Mouse (Mus musculus) skeletal muscle tissue, adult 2 months (tissue): ENCODE results near the gene Engase.

Experiments
- DNase-seq: peaks from one replicate; pipeline ENCODE4 v3.0.0-alpha.2; 2012; ENCODE audit warnings: low read depth, low spot score

The Engase gene

DNA sequence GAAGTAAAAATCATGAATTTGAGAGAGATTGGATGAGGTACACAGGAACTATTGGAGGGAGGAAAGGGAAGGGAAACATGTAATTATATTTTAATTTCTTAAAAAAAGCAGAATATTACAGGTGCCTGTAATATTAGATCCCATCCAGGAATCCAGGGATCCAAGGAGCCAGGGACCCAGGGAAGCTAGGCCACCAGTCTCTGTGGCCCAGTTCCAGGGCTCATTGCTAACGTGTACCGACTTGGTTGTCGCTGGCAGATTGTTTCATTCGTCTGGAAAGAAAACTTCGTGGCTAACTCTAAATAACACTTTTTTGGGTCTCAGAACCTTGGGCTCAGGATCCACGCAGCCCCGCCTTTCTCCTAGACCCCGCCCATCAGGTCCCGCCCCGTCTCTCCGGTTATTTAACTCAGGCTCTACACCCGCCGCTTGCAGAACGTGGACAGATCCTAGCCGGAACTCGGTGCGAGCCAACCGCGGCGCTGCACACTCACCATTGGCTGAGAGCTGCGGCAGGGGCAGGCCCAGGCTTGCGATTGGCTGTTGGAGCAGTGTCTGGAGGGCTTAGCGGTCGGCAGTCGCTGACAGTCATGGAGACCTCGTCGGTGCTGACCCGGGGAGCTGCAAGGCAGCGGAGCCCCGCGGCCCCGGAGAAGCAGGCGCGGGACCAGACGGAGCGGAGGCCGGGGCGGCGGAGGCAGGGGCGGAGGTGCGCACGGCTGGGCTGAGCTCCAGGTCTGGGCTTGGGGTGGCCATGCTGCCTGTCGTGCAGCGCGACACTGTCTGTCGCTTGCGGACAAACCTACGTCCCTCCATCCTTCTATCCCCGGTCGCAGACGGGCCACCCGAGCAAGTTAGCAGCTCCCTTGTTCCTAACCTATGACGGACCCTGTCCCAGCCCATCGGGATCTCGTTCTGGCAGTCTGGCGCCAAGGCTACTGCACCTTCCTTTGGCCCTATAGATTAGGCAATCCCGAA, at the start of gene Engase:
TSS of gene Engase (plus strand) at position 434 of the 978 bp plus-strand sequence.
- peak; percentile 97 for DNase-seq

DNA sequence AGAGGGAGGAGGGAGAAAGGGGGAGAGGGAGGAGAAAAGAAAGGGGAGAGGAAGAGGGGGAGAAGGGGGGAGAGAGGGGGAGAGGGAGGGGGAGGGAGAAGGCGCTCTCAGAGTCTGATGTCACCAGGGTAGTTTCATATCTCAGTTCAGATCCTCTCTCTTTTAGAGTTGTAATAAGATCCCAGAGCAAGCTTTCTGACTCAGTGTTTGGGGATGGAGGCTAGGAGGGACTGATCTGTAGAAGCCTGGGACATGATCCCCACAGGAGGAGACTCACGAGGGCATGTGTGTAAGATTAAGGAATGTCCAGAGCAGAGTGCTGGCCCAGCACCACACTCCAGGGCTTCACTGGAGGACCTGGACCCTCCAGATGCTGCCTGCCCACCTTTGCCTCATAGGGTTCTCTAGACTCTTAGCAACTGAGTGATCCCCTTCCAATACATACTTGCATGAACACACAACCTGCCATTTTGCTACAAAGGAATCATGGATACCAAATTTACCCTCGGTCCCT, 49.3 kb upstream of the Engase start:
- DNase-seq = no peak

DNA sequence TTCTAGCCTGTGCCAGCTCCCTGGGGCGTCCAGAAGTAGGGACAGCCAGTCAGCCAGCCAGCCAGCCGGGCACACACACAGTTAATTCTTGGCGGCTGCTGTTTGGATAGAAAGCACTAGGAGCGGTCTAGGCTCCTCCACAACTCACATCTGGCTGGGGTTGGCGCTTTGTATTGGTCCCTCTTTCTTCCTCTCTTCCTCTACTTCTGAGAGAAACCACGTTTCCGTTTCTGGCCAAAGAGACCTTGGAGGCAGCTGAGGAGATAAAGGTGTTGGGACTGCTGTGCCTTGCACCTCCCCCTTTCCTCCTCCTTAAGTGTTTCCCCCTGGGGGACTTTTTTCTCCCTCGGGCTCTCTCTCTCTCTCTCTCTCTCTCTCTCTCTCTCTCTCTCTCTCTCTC, 48.6 kb upstream of the Engase start, which contains the start of gene C1qtnf1:
TSS of gene C1qtnf1 (plus strand) at position 218 of the 400 bp plus-strand sequence.
- no peak for DNase-seq

DNA sequence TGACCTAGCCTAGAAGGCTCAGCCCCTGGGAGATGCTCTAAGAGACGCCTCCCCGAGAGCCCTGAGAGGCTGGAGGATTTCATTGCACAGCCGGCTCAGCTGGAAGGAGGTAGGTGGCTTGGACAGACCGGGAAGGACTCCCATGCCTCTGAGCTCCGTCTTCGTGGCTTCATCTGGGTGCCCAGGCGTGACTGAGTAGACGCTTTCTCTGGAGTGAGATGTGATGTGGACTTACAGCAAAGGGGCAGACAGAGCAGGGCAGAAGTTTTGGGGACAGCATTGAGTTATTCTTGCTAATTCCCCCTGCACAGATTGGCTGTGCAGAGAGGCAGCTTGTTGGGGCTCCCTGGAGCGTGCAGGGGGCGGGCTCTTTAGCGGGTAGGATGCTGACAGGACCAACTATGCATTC, 48.2 kb upstream of the Engase start:
- DNase-seq = no peak

DNA sequence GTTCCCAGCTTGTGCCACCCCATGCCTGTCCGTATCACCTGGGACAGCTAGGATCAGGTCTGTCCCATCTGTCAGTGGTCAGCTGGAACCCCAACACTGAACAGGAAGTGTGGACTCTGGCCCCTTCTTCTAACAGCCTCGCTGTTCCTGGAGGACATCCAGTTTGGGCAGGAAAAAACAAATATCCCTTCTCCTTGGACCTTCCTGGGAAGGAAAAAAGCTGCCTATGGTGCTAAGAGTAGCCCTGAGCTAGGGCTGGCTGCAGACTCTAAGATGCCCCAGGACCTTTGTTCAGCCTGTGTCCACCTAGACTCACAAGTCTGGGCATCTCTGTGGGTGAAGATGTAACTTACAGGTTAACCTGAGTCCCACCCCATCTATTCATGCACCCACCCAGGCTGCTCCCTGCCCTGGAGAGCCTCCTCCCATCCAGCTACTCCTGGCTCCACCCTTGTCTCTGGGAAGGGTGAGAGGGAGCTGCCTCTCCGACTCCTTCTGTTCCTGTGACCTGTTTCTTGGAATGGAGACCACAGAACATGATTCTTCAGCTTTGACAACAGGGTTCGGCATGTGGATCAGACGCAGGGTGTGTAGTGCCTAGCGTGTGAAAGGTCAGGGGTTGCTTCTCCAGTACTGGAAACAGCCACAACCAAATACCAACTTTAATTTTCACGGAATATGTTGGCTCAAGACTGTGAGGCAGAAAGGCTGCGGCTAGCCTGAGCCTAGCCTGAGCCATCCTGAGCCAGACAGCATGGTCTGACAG, 47.5 kb upstream of the Engase start:
- DNase-seq = no peak

DNA sequence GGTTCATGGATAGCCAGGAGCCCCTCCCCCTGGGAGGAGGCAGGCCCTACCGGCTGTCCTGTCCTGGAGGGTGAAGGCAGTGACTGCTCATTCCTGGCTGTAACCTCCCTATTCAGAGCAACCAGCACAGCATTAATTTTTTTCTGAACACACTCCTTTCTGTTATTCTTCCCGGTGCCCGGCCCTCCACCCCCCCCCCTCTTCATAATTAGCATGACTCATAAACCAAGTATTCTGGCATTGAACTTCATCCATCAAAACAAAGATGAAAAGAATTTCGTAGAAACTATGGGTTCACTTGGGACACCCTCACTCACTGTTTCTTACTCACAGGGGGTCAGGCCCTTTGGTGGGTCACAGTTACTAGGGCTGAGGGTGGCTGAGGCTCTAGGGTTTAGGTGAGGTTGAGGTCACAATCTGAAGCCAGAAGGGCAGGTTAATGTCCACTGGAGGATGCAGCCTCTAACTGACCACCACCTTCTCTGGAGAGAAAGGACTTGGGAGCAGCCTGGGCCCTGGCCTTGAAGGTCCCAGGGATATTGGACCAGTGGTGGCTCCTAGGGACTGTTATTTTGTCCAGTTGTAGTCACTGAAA, 46.2 kb upstream of the Engase start:
- no peak for DNase-seq

DNA sequence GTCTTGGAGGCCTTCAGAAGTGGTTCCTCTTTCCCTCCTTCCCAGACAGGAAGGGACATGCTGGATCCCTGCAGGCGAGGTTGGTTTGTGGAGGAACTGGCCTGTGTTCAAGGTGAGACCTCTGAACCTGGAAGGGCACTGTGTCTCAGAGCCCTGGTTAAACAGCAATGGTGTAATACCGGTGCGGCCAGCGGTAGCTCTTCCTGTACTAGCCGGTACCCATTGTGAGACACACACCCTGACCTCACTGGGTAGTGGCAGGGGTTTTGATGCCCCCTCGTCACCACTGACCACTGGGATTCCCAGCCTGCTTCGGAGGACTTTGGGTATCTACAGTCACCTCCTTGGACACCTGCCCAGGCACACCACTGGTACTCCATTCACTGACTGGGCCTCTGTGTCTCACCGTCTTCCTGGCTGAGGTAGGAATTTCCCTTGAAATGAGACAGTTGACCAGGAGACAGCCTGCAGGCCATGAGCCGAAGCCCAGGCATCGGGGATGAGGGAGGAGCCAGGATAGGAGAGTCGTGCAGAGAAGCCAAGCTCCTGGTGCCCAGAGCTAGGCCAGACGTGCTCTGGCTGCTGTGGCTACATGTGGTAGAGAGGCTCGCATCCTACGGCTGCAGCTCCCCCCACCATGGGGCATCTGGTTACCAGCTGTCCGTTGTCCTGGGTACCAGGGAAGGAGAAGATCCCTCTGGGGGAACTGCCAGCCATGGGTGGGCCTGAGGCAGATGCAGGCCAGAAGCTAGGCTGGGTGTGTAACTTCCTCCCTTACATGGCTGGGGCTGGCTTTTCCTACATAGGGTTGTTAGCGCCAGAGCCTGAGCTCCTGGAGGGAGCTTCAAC, 45.3 kb upstream of the Engase start:
- no peak for DNase-seq

DNA sequence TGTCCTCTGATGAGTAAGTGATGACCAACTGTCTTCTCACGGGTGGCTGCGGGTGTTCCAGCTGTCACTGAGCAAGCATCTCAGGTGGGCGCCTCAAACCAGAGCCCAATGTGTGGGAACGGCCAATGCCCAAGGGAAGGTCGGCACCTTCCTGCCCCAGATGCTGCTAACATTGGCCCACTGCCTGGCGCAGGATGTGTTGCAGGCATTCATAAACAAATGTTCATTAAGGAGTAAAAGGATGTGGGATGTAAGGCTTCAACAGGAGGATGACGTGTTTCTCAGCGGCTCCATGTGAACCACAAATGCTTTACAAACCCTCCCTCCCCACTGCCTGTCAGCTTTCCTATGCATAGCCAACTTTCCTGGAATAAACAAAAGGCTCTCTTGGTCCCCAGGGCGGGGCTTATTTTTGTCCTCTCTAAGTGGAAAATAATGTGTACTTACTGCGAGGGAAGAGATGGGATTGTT, 43.2 kb upstream of the Engase start:
- DNase-seq = no peak

DNA sequence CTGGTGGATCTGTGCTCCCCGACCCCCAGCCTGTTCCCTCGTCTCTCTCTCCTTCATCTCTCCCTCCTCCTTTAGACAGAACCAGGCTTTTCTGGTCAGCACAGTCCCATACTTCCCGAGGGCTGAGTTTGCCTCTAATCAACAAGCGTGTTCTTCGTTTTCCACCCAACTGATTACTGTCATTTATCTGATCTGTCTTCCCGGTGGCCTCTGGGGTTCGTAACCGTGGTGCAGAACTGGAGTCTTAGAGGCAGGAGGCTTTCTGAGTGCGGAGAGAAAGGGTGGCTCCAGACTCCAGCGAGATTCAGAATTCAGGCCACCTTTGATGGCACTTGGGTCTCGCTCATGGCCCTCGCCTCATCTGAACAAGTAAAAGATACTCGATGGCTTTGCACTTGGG, 42.5 kb upstream of the Engase start:
- no peak for DNase-seq

DNA sequence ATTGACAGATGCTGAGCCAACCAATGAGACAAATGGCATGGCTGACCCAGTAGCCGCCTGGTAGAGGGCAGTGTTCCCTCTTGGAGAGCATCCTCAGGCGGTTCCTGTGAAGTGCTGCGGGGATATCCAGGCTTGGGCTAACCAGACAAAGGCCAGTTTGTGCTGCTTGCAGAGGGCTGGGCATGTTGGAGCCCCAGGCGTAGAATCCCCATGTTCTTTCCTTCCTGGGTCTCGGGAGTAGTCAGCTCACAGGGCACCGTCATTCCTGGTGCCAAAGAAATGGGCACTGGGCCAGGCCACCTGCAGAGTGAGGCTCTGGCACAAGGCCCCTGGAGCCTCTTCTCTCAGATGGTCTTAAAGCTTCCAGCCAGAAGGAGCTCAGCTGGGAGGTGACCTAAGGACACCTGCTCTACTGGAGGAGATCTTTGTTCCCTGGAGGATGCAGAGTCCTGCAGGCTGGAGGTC, 40.1 kb upstream of the Engase start:
- DNase-seq = no peak

DNA sequence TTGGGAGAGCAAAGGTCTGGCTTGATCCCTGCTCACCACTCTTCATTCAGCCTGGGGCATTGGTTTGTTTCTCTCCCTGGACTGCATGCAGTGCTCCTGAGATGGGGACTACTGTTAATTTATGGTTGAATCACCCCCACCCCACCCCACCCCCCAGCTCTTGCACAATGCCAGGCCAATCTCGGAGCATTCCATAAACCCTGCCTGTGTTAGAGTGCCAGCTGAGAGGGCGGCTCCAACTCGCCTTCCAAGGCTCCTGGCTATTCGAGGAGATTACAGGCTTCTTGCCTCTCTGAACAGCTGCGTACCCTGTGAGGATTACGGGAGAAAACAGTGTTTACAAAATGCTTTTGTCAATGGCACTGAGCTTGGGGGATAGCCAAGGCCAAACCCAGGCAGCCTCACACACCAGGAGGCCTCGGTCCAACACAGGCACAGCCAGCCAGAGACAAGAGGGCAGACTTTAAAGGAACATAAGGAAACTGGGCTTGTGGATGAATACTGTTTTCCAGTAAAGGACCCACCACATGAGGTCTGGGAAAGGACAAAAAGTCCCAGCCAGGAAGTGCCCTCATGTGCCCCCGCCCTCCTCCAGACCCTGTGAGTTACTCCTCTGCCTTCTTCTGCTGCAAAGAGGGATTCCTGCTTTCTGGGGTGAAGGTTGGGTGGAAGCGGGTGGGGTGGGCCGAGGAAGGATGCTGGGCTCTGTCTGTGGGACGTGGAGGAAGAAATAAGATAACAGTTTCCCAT, 37.8 kb upstream of the Engase start:
- DNase-seq = no peak

DNA sequence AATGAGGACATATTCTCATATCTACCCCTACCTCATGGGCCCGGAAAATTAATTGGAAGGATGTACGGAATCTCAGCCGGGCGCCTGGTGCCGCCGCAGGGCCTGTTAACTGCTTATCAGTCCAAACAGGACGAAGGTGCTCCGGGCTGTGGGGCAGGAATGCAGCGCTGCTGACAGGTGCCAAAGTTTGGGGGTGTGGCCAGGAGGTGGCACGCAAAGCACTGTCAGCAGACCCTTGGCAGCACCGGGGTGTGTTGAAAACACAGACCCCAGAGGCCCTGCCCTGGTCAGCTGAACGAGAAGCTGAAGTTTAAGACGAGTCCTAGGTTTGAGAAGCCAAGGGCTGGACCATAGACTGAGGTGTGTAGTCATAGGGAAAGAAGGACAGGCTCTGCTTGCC, 33.9 kb upstream of the Engase start:
- DNase-seq = no peak

DNA sequence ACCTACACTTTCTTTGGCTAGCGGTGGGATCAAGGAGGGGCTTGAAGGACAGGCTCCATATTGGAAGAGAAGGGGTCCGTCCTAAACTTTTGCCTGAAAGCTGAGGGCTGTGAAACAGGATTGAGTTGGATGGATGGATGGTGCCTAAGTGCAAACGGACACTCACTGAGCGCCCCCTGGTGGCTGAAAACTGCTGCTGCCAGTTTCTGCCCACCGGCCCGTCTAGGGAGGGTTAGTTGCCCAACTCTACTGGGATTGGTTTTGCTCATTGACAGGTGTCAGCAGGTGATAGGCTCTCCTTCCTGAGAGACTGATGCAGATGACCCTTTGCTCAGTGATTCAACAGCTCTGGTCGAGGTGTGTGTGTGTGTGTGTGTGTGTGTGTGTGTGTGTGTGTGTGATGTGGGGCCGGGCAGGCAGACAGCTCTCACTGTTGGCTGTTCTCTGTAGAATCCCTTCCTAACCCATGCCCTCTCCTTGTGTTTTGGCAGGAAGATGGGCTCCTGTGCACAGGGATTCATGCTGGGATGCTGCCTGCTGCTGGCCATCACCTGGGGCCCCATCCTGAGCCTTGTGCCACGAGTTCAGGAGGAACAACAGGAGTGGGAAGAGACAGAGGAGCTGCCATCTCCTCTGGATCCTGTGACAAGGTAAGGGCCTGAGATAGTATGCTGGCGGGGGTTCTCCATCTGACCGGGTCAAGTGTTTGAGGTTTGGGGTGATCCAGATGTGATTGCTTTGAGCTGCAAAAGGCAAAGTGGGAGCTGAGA, 33.2 kb upstream of the Engase start:
- no peak for DNase-seq

DNA sequence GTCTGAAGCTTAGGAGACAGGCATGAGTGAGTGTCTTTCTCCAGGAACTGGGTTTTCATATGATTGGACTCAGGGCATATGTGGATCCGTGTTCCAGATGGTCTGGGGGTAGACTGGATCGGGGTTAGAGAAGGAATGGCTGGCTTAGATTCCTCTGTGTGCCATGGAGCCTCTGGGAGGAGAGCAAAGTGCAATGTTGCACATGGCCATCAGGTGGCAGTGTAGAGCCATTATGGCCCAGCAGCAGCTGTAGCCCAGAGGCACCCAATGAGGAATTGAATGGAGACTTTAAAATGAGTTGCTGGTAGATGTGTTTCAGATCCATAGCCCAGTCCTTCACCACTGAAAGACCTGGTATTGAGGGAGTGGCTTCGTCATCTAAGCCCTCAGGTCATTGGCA, 30.8 kb upstream of the Engase start:
- peak; percentile 72 for DNase-seq

DNA sequence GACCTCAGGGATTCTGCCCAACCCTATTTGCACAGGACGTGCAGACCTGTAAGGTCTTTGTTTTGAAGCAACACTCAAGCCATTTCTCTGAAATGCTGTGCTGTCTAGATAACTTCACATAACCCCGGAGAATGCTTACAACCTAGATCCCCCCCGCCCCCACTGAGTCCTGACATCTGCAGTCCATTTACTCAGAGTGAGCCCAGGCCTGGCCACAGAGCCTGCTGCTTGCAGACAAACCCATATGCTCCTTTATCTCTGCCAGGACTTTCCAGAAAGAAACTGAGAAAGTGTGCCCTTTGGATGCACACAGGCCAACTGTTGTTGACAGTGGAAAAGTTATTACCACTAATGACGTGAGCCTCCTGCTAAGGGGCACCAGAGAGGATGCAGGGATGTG, 29.3 kb upstream of the Engase start:
- DNase-seq = no peak

DNA sequence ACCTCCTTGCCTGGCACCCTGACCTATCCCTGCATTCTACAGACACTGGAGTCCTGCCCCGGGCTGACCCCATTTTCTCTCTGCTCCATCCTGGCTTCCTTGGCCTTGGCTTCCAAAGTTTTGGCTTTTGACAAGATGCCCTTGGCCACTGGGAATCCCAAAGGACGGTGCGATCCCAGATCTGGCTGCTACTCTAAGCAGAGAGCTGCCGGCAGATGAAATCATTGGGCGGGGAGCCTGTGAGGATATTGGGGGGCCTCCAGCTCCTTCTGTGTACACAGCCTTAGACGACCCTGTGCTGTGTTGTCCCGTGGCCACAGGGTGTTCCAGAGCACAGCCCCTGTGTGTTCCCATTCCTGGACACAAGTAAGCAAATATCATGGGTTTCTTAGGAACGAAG, 28.2 kb upstream of the Engase start:
- peak; percentile 92 for DNase-seq

DNA sequence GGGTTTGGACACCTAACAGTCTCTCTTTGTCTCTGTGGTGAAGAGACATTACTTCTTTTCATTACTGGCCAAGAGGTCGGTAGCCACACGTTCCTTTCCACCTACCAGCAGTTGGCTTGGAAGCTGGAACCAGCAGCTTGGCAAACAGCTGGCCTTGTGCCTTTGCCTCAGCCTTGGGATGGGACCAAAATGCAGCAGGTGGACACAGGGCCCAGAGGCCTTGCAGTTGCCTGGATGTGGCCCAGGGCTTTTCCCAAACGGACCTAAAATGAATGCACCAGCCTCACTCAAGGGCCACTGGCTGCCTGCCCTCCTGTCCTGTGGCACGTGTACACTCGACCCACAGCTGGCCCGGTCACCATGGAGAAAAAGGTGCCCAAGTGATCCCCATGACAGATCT, 25.4 kb upstream of the Engase start:
- DNase-seq = no peak

DNA sequence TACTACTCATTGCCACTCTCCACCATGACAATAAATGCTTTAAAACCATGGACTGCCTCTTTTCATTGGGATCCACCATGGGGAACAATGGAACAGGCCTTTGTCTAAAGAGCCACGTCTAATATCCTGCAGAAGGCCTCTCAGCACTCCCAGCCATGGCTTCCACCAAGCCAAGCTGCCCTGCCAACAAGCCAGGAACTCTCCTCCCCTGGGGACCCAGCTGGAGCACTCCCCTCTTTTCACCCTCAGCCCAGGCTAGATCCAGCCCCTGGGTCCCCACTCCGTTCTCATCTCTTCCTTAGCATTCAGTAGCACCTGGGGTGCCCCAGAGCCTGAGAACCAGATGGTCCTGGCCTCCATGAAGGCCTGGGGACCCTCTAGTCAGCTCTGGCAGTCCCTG, 23.7 kb upstream of the Engase start:
- DNase-seq = no peak
